Mouse (Mus musculus): ENCODE measurements around the gene Kifc5b.

DNA sequence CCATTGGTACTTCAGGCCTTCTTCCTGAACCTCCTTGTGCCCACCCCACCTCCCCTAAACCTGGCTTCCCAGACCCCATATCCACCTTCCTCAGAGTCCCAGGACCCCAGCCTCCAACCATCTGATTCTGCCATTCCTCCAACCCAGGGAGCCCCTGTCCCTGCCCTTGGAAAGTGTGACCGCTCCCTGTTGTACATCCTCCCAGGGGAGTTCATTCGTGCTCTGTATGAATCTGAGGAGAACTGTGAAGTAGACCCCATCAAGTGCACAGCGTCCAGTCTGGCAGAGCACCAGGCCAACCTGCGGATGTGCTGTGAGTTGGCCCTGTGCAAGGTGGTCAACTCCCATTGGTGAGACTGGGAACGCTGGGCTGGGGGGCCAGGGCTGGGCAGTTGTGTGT, 41.0 kb downstream of the Kifc5b start:
- TF ChIP-seq CTCF (conservative IDR thresholded peaks at IDR 0.05; ENCODE audit: insufficient read depth, insufficient read length, low read depth, low read length) (no peak), POLR2A (IDR thresholded peaks at IDR 0.05; ENCODE audit: low read depth, low read length) (no peak)
